Mouse (Mus musculus) thymus, adult 2 months (tissue): Measurements from ENCODE around the gene Gprc5c.

ENCODE experiments used
- CTCF ChIP-seq: fragments of 200-500 bp; IDR thresholded peaks from 2 replicates; pipeline ENCODE4 v1.5.1; 2012; ENCODE audit warnings: mild to moderate bottlenecking, control low read depth, low read length, moderate library complexity, borderline replicate concordance; ENCODE audit not compliant: control insufficient read depth, poor library complexity, insufficient read depth; ENCODE audit errors: extremely low read depth
- POLR2A ChIP-seq: fragments of 200-500 bp; IDR thresholded peaks from 2 replicates; pipeline ENCODE4 v1.6.1; 2012; ENCODE audit warnings: mild to moderate bottlenecking, low read length, control low read depth, moderate library complexity; ENCODE audit not compliant: control insufficient read depth, poor library complexity, insufficient read depth; ENCODE audit errors: extremely low read depth

DNA sequence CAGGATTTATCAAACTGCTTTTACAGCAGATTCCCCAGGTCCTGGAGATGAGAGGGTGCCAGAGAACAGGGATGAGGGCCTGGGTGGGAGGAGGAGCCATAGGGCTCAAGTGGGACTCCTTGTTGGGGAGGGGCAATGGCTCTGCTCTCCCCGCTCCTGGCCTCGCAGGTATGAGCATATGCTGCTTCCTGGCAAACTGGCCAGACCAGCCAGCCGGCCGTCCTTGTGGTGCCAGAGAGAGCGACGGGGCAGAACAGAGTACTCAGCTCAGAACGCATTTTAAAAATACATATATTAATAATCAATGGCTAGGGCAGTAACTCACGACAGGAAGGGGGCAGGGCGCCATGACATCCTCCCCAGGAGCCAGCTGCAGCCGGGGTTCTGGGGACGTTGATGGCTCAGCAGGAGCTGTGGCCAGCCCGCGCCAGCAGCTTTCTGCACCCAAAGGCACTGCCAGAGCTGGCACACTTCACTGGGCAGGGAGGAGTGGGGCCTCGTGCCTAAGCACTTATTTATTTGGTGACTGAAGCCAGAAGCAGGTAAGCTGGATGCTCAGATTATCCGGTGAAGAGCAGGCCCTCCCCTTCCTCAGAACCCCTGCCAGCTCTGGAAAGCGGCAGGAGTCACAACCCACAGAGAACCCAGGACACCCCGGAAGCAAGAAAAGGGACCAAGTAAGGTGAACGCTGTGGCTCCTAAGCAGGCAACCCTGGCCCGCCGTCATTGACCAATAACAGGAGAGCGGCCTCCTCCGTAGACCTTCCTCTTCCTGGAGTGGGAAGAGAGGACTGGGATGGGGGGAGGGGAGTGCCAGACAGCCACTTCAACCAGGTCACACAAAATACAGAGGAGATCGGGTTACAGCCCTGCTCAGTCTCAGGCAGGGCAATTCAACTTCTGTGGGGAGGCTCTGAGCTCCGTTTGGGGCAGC, 21.2 kb upstream of the Gprc5c start:
- no peak for TF ChIP-seq CTCF
- no peak for TF ChIP-seq POLR2A
